Mouse (Mus musculus) lung, postnatal 0 days (tissue): Measurements from ENCODE around the gene Trak1.

ENCODE experiments used
- CTCF ChIP-seq: IDR thresholded peaks from 2 replicates; pipeline ENCODE4 v1.5.1; 2016; ENCODE audit warnings: antibody characterized with exemption, mild to moderate bottlenecking
- EP300 ChIP-seq: IDR thresholded peaks from 2 replicates; pipeline ENCODE4 v1.6.1; 2016; ENCODE audit warnings: antibody characterized with exemption, mild to moderate bottlenecking, control low read depth

DNA sequence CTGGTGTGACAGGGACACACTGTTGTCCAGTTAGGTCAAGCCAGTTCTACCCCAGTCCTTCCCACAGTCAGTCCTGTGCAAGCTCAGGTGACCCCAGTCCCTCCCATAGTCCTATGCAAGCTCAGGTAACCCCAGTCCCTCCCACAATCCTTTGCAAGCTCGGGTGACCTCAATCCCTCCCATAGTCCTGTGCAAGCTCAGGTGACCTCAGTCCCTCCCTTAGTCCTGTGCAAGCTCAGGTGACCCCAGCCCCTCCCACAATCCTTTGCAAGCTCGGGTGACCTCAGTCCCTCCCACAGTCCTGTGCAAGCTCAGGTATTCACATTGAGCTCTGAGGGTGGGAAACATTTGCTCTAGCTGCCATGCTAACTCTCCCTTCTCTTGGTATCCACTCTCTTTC, 162.6 kb downstream of the Trak1 start:
- TF ChIP-seq CTCF (no peak), EP300 (no peak)
